Mouse (Mus musculus) brain, embryonic 18.5 days (tissue): ENCODE measurements at regions not wholly inside any gene's neighbourhood (a gene's known extent, or its start where the extent isn't known, plus 50 kb on each side); places are given as distances from the start of the nearest gene placed in this dataset.

Experiments used
- DNase-seq: peaks from one replicate; pipeline ENCODE4 v3.0.0-alpha.2; 2012; ENCODE audit warnings: low read depth, low spot score

DNA sequence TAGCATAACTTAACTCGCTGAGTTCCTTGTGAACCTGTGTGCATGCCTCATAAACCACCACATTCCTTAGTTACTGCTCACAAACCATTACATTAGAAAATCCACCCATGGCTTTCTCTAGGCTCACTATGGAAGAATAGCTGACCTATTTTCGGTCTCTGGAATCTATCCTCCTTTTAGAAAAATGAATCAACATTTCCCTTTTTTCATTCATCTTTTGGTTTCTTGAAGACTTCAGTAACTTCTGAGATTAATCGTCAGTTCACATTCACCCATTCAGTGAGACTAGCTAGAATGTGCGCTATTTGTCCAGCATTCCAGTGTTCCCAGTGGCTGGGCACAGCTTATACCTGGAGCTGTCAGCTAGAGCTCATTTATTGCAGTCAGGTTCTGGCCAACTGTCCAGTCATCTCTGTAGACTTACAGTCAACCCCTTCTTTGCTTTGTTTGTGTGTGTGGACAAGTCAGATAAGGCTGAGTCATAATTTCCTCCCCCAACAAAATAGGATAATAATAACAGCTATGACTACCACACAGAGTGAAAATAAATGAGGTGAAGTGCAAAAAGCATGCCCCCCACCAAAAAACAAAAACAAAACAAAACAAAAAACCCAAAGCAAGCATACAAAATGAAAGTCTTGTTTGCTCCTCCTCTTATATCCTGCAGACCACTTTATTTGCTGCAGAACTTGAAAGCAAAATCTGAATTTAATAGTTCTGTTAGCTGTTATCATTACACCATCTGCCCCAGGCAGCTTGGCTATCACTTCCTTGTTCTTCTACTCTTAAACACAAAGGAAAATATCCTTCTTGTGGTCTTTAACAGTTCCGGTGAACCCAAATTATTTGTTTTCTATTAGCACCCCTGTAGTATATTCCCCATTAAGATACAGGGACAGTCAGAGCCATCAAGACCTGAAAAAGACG is 173.0 kb upstream of the Cited2 start:
- no peak for DNase-seq

DNA sequence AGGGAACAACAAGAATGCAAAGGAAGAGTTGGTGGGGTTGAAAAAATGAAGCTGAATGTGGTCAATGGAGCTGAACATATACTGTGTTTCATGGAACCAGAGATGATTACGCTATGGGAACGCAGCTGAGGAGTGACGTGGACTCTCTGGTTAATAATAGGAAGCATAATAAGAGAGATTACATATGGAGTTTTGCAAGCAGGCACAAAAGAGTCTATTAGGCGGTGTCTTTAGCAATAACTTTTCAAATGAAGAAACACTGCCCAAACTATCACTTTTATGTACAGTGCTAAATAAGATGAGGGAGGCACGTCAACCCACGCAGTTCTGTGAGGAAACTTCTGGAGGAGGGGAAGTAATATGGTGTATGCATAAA is 172.4 kb upstream of the Cited2 start:
- no peak for DNase-seq

DNA sequence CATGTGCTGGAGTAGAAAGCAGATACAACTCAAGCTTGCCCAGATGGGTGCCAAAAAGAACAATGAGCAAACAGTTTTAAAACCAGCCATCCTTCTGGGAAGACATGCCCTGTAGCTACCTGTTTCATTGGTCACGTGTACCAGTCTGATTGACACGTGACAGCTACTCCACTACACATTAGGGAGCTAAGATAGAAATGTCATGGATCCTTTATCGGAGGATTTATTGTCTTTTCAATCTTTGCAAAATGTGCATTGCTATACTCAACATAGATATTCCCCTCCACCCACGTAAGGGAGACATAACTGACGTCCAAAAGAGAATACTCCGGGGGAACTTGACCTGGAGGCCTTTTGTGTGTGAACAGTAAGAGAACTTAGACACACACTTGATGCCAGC is 171.1 kb upstream of the Cited2 start:
- DNase-seq: no peak

DNA sequence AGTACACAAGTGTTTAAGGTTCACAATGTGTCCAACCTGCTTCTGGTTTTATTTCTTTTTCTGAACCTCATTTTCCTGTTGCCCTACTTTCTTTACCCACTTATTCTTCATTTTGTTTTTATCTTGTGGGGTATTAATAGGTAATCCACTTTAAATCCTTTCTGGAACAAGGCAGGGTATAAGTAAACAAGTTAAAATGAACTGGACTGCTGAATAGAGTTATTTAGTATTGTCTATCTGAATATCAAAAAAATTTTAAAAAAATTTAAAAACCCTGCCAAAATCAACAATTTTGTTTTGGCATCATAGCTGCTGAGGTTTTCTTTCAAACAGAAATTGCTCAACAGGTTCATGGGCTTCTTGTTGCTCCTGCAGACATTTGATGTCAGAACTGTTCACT is 170.7 kb upstream of the Cited2 start:
- no peak for DNase-seq

DNA sequence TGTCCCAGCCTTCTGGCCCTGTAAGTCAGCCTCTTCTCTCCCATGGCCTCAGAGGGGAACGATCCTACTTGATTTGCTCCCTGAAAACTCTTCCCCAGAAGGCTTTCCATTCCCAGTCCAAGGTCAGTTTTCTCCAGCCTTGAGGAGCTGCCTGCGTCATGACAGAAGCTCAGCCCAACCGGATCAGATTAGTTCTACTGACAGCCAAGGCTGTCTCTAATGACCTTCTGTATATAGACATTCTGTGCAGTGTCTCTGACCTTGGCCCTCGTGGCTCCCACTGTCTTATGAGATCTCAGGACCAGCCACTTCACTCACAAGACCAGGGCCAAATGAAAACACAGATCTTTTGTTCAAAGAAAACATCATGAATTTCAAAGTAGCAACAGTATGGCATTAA is 166.6 kb upstream of the Cited2 start:
- DNase-seq: no peak

DNA sequence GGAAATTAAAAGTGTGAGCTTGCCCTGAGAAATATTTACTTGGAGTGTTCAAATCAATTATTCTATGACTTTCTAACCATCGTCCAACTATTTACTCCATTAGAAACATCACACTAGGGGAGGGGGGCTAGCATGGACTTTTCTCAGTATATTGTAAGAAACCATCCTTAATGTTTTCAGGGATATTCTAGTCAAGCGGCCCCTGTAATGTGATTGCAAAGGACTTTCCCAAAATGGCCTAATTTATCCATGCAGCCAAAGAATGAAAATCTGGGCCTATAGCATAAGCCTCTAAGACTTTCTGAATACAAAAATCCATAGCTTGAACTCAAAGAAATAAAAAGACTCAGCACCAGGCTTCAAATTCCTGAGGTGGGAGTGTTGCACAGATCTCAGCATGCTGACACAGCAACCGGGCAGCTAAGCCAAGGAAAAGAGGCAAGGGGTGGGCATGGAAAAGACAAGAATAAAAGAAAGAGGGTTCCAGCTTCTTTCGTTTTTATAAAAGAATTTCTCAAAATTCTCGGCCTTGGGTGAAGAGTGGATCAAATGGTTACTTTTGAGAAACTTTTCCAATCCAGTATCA is 163.6 kb upstream of the Cited2 start:
- no peak for DNase-seq

DNA sequence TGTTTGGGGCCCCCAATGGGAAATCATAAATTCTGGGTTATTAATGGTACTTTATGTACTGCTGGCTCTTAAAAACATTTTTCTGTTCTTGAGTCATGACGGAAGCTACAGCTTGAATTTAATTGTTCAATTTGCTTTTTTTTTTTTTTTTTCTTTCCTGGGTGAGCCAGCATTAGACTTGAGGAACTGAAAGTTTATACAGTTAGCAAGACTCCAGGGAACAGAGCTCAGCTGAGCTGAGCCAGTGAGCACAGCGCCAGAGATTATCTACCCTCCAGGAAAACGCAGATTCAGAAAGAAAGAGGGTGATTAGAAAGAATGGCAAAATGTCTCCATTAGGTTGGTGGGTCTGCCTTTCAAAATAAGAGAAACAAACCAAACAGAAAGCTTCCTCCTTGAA is 163.0 kb upstream of the Cited2 start:
- DNase-seq: no peak

DNA sequence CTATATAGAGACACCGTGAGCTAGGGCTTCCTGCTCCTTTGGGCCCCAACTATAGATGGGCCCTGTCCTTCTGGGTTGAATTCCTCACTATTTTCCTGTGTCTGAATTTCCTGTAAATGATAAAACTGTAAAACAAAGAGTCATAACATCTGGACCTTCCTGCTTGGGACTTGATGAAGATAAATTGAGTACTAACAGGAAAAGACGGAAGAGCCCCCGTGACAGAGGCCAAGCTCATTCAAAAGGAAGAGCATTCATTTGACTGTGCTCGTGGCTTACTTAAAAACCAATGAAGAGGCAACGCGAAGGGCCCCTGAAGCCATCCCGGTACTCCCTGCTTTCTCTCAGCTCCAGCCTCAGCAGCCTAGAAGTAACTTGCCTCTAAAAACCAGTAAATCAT is 161.6 kb upstream of the Cited2 start:
- DNase-seq: no peak

DNA sequence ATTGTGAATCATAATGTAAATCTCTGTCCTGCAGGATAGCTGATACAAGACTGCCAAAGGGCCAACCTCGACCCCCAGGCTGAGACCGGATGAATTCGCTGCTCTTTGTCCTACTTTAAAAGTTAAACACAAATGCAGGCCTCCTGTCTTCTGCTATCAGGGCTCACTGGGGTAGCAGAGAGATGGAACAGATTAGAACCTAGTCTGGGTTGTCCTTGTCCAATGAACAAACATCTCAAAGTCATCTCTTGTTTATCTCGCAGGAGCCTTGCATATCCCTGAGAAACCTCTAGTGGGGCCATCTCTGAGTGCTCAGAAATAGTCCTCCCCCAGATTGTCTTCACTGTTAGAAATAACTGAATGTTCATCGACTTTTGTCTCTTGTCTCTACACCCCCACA is 161.0 kb upstream of the Cited2 start:
- no peak for DNase-seq

DNA sequence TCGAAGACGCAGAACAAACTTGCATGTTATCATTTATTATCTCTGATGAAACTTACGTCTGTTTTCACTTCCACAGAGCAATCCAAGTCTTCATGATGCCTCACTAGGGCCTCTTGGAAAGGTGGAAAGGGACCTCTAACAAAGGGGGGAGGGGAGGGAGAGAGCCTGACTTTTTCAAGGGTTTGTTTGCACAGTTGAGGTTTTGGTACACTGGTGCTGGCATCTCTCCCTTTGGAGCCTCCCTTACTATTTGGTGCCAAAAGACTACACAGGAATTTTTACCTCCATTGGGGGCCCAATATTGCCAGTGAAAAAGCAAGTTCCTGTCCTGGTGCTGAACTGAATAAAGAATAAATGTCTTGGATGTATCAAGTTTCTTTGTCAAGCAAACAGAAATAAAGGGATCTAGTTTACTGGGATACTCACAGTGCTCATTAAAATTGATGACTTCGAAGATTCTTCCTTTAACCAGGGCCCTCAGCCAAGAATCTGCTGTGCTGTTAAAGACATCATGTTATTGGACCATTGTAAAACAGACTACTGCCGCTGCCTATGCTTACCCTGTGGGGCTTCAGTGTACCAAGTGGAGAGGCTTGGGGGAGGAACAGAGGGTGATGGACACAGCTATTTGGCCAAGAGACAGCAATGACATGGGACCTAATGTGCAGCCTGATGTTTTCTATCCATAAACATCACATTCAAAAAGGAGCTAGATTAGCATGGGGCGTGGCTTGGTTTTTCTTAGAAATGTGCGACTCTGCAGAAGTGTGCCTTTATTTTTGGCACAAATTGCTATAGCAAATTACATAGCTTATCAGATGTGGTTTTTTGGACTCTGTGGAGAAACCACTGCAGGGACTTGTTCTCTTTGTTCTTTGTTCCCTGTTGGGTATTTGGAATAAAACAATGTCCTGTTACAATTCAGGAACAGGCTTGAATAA is 160.3 kb upstream of the Cited2 start:
- DNase-seq: peak; percentile 6

DNA sequence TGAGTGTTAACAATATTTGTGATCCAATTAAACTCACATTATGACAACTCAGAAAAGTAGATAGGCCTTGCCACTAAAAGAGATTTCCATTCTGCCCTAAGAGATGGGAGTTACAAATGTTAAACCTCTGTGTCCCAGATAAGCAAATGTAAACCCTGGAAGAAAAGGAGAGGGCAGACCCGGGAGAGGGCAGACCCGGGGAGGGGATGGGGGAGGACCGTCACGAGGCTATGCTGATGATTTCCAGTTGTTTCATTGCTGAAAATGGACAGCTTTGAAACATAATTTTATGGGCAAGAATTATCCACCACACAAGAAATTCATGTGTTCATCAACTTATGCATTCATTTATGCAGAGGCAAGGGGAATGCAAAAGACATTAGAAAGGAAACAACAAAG is 159.7 kb upstream of the Cited2 start:
- no peak for DNase-seq

DNA sequence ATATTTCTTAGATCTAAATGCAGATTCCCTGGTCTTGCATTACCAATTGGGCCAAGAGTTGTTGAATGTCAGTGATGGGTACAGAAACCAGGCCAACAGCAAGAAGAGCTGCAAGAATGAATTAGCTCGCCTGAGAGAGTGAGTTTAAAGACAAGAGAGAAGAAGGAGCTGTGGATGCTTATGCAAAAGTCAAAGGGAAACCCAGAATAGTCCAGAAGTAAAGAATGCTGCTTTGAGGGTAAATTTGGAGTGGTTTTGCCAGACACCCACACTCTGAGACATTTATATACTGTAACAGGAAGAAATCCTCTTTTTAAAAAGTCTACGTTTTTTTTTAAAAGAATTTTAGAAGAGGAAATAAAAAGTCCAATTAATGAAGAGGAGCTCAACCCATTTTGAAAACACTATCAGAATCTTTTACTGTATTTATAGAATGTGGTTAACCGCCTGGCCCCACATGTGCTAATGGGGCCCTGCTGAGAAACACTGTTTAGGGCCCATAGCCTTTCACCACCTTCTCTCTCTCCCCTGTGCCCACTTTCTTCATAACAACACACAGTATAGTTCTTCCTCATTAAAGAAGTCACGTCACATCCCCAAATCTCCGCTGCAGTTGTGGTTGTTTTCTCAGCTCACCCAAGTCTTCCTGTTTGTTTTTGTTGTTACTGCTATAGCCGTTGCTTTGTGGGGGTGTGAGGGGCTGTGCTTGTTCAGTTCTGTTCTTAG is 158.0 kb upstream of the Cited2 start:
- no peak for DNase-seq

DNA sequence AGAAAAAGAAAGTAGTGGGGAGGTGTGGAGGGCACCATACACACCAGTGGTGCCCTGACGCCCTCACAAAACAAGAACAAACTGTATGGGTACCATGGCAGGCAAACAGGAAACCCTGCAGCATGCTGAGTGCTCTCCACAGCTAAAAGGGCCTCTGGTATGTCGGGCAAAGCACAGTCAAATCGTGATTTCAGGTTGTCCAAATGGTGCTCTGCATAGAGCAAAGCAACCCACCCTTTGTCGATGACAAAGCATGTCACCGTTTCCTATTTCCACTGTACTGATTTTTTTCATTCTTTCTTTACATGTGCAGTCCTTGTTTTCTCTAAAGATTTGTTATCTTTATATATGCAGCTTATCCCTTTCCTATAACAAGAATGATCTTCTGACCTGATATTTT is 156.0 kb upstream of the Cited2 start:
- DNase-seq: no peak

DNA sequence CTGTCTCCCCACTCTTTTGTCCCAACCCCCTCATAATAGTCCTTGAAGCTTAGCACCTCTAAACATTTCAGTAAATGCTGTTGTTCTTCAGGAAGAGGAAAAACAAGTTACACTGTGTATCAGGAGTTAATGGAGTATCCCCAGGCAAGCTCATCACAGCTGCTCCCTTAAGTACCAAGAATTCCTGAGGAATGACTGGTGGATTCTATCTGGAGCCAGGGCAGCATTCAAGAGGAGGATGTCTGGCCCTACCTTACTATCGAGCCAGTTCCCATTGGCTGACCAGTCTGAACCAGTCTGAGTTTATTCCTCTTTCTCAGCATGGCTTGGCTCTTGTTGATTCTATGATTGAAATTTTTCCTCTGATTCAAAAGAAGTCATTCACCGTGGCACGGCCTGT is 155.4 kb upstream of the Cited2 start:
- no peak for DNase-seq

DNA sequence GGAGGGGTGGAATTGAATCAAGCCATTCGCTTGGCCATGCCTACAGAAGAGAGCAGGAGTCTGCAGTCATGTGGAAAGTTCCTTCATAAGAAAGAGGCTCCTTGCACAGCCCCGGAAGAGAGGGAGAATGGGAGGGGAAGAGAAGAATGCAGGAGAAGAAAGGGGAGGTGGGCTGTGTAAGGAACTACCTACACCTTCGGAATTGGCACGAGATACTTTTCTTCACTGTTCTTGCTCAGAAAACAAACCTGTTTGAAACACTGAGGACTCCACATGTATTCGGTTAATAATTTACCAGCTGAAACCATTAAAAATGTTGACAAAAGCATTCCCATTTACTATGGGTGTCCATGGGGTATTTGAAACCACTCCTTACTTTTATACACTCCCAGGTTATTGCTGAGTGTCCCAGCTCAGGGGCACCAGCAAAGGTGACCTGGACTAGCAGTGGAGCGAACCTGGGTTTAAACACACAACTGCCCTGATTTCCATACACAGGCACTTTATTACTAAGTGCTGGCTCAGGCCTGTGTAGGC is 153.4 kb upstream of the Cited2 start:
- DNase-seq: no peak

DNA sequence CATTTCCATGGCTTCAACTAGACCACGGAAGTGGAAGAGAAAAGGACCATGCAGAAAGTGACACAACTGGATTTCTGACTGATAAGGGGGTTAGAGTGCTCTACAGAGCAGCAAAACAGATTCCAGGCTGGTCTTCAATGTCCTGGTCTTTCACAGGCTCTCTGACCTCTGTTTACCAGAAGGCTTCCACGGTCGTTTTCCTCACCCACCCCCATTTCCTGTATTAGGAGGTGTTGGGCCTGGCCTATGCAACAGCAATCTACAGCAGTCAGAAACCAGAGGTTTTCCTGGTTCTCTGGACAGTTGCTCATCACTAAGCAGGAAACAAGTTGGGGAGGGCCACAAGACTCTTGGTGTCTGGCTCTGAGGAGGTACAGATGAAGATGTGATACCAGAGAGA is 148.1 kb upstream of the Cited2 start:
- DNase-seq: no peak

DNA sequence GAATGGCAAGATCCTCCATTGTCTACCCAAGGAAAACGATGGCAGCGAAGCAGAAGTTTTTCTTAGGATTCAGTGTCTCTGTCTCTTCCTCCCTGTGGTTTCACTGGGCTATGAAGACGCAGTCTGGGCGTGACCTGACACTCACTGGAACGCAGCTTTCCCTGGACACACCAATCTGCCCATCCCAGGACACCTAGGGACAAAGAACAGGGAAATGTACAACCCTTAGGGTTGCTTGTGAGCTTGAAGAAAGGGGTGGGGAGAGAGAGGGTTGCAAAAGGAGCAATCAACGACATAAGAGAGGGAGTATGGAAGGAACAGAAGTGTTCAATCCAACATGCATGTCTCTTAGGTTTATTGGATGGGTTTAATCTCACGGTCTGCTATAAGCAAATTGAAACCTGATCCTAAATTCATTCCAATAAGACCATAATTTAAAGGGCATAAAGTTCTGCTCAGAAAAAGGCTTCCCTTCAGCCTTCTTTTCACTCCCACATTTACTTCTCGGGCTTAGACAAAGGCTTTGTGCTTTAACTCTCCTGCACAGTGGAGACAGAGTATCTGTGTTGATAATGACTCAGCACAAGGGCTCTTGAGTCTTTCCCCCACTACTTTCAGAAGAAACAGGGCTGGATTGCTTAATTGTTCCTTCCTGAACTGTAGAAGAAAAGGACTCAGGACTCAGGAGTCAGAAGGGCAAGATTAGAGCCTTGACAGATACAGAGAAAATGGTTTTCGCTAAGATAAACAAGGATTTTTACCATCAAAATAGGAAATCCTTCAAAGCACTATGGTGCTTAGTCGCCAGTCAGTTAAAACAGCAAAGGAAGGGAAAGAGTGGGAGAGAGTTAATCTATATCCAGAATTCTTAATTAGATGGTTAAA is 147.3 kb upstream of the Cited2 start:
- DNase-seq: no peak

DNA sequence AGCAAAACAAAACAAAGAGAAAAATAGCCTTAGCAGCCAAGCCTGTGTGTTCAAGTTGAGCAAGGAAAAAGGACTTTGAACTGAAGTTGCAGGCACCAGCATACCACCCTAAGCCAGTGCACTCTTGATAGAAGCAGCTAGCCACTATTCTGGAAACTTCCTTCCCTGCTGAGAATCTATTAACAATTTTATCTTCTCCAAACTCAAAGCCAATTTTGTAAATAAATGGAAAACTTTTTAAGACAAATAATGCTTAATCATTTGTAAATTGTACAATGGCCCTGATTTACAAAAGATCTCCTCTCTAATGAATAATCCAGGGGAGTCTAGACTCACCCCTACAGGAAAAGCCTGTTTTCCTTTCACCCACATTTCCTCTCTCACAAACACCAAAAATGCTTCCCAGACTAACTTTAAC is 146.7 kb upstream of the Cited2 start:
- DNase-seq: no peak

DNA sequence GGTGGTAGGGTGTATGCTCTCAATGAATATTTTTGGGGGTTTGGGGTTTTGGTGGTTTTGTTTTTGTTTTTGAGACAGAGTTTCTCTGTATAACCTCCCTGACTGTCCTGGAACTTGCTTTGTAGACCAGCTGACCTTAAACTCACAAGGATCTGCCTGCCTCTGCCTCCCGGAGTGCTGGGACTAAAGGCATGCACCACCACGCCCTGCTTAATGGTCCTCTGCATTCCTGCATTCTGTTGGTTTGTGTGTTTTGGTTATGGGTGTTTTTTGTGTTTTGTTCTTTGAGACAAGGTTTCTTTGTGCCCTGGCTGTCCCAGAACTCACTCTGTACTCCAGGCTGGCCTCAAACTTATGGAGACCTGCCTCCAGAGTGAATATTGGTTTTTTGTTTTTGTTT is 143.6 kb upstream of the Cited2 start:
- no peak for DNase-seq

DNA sequence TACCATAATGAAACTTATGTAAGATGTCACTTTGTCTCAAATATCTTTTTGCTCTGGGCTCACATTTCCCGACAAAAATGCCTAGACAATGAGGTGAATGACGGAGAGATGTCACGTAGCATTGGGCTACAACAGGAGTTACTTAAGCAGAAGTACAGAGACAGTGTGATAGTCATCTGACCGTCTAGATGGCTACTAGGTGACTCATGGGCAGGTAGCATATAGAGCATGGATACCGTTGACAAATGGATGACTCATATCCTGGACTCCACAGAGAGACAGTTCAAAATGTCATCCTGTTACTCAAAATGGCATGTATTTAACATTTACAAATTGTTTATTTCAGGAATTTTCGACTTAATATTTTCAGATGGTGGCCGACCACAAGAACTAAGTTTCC is 138.2 kb upstream of the Cited2 start:
- no peak for DNase-seq
